Mouse (Mus musculus) olfactory bulb, adult 2 months (tissue): Measurements from ENCODE around the gene Prkar2b. TPM values are rescaled to one million over a fixed set of nuclear protein-coding genes. Genes with fewer than 3 reads are reported as not detected.

Source experiments
- H3K27ac ChIP-seq: fragments of 200-500 bp; 2 replicates; pipeline ENCODE4 v1.5.1; 2012; ENCODE audit warnings: low read depth, low read length; ENCODE audit not compliant: insufficient read depth
- H3K4me1 ChIP-seq: fragments of 200-500 bp; 2 replicates; pipeline ENCODE4 v1.6.1; 2012; ENCODE audit warnings: low read length; ENCODE audit not compliant: control insufficient read depth, insufficient read depth
- H3K4me3 ChIP-seq: fragments of 200-500 bp; 2 replicates; pipeline ENCODE4 v1.5.1; 2012; ENCODE audit warnings: mild to moderate bottlenecking, low read depth, low read length, moderate library complexity; ENCODE audit not compliant: insufficient read depth
- CTCF ChIP-seq: fragments of 200-500 bp; IDR thresholded peaks from 2 replicates; pipeline ENCODE4 v1.5.1; 2012; ENCODE audit warnings: low read depth, mild to moderate bottlenecking, low read length, moderate library complexity; ENCODE audit not compliant: insufficient read depth
- POLR2A ChIP-seq: fragments of 200-500 bp; IDR thresholded peaks from 2 replicates; pipeline ENCODE4 v1.6.1; 2012; ENCODE audit warnings: mild to moderate bottlenecking, low read depth, low read length, moderate library complexity; ENCODE audit not compliant: insufficient read depth
- WGBS: fragments of 180-500 bp; shearing (Covaris S2); methylation state at CpG from one replicate; pipeline ENCODE4 v1.1.7; 2018; 5-methylcytosine and 5-hydroxymethylcytosine counted together
- polyA plus RNA-seq: library from polyadenylated mRNA; stranded (reverse); fragments of >200 nt; gene quantifications from 2 replicates; pipeline ENCODE4 v1.2.4, GENCODE M21; 2012; ENCODE audit warnings: low replicate concordance; ENCODE audit not compliant: missing spikeins, insufficient read depth, insufficient read length

Gene Prkar2b
- polyA plus RNA-seq, 1 experiment, result not detected

DNA sequence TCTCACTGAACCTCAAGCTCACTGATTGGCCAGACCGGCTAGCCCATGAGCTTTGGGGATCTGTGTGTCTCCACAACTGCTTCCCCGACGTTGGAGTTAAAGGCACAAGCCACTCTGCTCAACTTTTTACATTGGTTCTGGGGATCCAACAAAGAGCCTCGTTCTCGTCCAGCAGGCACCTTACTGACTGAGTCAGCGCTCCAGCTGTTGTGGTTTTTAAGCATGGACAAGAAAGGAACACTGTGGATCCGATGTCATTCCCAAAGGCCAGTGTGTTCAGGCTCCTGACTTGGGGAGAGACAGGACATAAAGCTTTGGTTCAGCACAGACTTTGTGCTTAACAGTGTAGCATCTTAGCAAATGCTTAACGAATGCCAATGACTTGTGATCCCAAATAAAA lies 89.5 kb downstream of the Prkar2b start:
- WGBS, result 88% methylated on average over 8 of the region's 8 CpGs
- H3K4me1 ChIP-seq, result peaks cover 6% of the 10 kb centered on the region
- H3K27ac ChIP-seq, result no peak overlapping the region
- TF ChIP-seq CTCF (no peak), POLR2A (no peak)
- H3K4me3 ChIP-seq, result no peak overlapping the region

GRCm38 (mm10) chr12:31969111-31969510 lies 92.0 kb downstream of the Prkar2b start:
- 40% methylated on average over 1 of the region's 1 CpGs for WGBS
- Histone ChIP-seq H3K27ac (no peak overlapping the region), H3K4me1 (peaks cover 6% of the 10 kb centered on the region), H3K4me3 (no peak overlapping the region)
- no peak for TF ChIP-seq CTCF
- no peak for TF ChIP-seq POLR2A

GRCm38 (mm10) chr12:31967536-31967935 lies 93.6 kb downstream of the Prkar2b start:
- WGBS, result 0% methylated on average over 2 of the region's 2 CpGs
- Histone ChIP-seq H3K27ac (no peak overlapping the region), H3K4me1 (no peaks in the 10 kb centered on the region), H3K4me3 (no peak overlapping the region)
- TF ChIP-seq POLR2A (no peak), CTCF (no peak)

DNA sequence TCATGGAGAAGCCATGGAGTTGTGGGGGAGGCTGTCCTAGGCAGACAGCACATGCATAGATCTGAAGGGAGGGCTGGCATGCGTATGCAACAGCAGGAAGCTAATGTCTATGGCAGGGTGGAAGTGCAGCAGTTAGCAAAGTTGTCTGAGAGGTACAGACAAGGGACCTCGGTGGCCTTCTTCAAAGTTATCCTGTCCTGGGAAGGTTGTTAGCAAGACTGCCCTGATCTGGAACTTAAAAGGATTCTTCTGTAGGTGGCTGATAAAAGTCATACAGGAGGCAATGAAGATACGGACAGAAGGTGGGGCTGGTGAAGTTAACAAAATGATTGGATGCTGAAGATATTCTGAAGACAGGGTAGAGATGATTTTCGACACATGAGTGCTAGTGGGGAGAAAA lies 94.7 kb downstream of the Prkar2b start:
- Histone ChIP-seq H3K27ac (no peak overlapping the region), H3K4me3 (no peak overlapping the region), H3K4me1 (no peaks in the 10 kb centered on the region)
- TF ChIP-seq CTCF (no peak), POLR2A (no peak)
- 92% methylated on average over 4 of the region's 4 CpGs for WGBS

GRCm38 (mm10) chr12:31965517-31966212 lies 95.4 kb downstream of the Prkar2b start:
- no peak overlapping the region for H3K4me3 ChIP-seq
- no peak for TF ChIP-seq CTCF
- no peak for TF ChIP-seq POLR2A
- no peak overlapping the region for H3K27ac ChIP-seq
- H3K4me1 ChIP-seq, result no peaks in the 10 kb centered on the region
- 95% methylated on average over 12 of the region's 12 CpGs for WGBS

GRCm38 (mm10) chr12:31964074-31964473 lies 97.0 kb downstream of the Prkar2b start:
- TF ChIP-seq POLR2A (no peak), CTCF (no peak)
- Histone ChIP-seq H3K4me1 (no peaks in the 10 kb centered on the region), H3K27ac (no peak overlapping the region), H3K4me3 (no peak overlapping the region)
- 88% methylated on average over 6 of the region's 6 CpGs for WGBS

DNA sequence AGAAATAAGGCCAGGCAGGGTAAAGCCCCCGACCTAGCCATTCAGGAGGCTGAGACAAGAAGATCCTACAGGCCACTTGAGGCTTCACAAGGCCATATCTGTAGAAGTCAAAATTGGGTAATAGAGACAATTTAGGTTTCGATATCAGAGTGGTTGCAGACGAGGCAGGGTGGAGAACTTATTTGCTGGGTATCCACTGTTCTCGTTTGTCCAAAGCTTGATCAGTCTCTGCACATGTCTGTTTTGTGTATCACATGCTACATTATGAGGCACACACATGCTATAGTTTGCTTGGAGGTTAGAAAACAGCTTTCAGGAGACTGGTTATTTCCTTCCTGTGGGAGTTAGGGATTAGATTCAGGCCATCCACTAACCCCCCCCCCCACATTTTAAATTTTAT lies 105.3 kb downstream of the Prkar2b start:
- WGBS, result 93% methylated on average over 4 of the region's 4 CpGs
- TF ChIP-seq POLR2A (no peak), CTCF (no peak)
- no peaks in the 10 kb centered on the region for H3K4me1 ChIP-seq

DNA sequence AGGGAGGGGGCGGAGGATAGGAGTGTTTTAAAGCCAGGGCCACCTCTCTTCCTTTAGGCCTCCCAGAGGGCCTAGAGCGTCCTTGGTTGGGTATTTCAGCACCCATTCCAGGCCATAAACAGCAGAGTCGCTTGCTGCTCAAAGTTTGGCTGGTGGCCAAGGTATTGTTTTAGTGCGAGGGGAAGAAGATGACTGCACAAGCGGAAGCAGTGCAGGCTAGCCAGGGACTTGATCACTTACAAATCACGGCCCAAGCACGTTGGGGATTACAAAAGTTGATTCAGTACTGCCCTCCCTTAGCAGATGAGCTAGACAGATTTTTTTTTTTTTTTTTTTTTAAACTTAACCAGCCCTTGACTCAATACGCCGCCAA lies 110.5 kb downstream of the Prkar2b start:
- Histone ChIP-seq H3K27ac (peak overlapping the region; percentile 94), H3K4me1 (0 out of 2 replicates have a peak, but pooled peaks cover 2% of the 10 kb centered on the region), H3K4me3 (peak overlapping the region; percentile 57)
- WGBS, result 3% methylated on average over 9 of the region's 9 CpGs
- no peak for TF ChIP-seq POLR2A
- no peak for TF ChIP-seq CTCF

More for the DNA sequence above, 105.3 kb downstream of the Prkar2b start:
- Histone ChIP-seq H3K4me3 (no peak overlapping the region), H3K27ac (no peak overlapping the region)

- WGBS, result under 1% methylated on average over 64 of the region's 71 CpGs
- Histone ChIP-seq H3K27ac (peak within 1 kb of the TSS; percentile 94), H3K4me1 (0 out of 2 replicates have a peak, but pooled peaks cover 2% of the 10 kb centered on the region), H3K4me3 (peak within 1 kb of the TSS; percentile 61)
- TF ChIP-seq CTCF (no peak), POLR2A (peak; percentile 45; the same call in 1 of the 2 replicates)
Measured at GRCm38 (mm10) chr12:31949759-31950658, 111.1 kb downstream of the Prkar2b start, which contains the start of gene Hbp1. Hbp1 (minus strand) TSS chr12:31950535.
